Mouse (Mus musculus): ENCODE measurements around the gene Rpl9-ps1. TPM values are rescaled to one million over a fixed set of nuclear protein-coding genes. Genes with fewer than 3 reads are reported as not detected.

Rpl9-ps1 gene
- total RNA-seq (2023; ENCODE audit: inconsistent age) = not detected in 4 replicates

DNA sequence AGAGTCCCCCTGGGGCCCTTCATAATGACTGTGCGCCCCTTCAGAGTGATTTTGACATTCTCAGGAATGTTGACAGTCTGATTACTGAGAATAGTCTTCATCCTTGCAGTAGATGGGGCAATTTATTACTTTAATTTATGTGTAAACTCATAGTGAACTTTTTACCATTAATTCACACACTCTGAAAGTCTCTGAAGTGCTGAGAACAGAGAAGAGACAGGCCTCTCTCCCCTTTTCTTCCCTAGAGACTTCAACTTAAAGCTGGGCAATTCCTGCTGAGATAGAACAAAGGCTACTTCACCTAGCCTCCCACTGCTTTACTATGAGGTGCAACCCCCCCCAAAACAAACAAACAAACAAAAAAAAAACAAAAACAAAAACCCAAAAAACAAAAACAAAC lies at the start of gene Rpl9-ps1:
TSS of gene Rpl9-ps1 (minus strand) at position 101 of the 400 bp plus-strand sequence.

DNA sequence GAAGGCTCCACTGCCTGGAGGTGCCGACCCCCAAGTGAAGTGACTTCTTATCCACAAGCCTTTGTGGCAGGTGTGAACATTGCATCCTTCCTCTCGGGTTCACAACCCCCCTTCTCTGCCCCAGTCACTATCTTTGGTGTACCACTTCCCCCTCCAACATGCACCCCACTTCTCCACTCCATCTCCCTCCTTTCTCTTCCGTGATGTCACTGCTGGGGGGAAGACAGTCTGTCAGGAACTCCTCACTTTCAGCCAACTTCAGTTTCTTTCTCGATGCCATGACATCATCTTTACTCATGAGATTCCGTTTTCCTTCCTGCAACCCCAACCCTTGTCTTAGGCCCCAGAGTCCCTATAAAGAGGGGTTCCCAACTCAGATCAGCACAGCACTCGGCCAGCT lies 16.8 kb upstream of the Rpl9-ps1 start, which contains the start of gene Ccl4:
TSS of gene Ccl4 (plus strand) at position 381 of the 400 bp plus-strand sequence.

DNA sequence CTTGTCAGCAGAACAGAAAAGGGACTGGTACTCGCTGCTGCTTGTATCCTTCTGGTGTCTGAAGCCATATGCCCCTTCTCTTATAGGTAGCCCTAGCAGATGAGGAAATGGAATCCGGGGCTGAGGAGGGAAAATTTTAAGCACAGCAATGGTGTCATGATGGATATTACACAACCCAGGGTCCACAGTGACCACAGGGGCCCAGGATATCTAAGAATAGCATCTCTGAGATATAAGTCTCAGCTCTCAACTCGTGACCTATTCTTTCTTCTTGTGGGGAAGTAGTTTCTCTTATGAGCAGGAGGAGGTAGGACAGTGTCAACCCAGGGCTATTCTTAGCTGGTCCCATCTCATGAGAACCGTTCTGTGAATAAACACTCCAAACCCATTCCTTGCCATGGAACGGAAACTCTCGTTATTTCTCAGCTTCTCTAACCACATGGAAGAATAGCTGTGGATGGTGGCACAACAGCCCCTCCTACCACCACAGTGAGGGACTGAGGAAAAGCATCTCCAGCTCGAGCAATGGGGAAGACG lies 4.0 kb upstream of the Rpl9-ps1 start, which contains the start of gene Ccl3:
TSS of gene Ccl3 (minus strand) at position 51 of the 537 bp plus-strand sequence.

Other genes with a start within 250 kb of the Rpl9-ps1 start
- 0.87 to 1.4 TPM (median 1.1 TPM) in 4 replicates for gene Rasl10b, start 236.5 kb downstream of the Rpl9-ps1 start, total RNA-seq (2023; ENCODE audit: inconsistent age)
- not detected in 4 replicates for gene Gas2l2, start 216.2 kb downstream of the Rpl9-ps1 start, total RNA-seq (2023; ENCODE audit: inconsistent age)
- gene 1700020L24Rik, start 207.9 kb downstream of the Rpl9-ps1 start, total RNA-seq (2023; ENCODE audit: inconsistent age) = 0.87 TPM in 1 of 4 replicates, not detected in the others
- gene Mmp28, start 182.6 kb downstream of the Rpl9-ps1 start, total RNA-seq (2023; ENCODE audit: inconsistent age) = 0.83 TPM in 1 of 4 replicates, not detected in the others
- 148 to 177 TPM (median 160 TPM) in 4 replicates for gene Taf15, start 172.5 kb downstream of the Rpl9-ps1 start, total RNA-seq (2023; ENCODE audit: inconsistent age)
- gene Heatr9, start 123.4 kb downstream of the Rpl9-ps1 start, total RNA-seq (2023; ENCODE audit: inconsistent age) = 0.27 TPM in 1 of 4 replicates, not detected in the others
- 4.5 to 7.8 TPM (median 6.5 TPM) in 4 replicates for gene Ccl5, start 115.1 kb downstream of the Rpl9-ps1 start, total RNA-seq (2023; ENCODE audit: inconsistent age)
- 0.27 to 1.2 TPM in 2 of 4 replicates, not detected in the others for gene Ccl9, start 67.0 kb downstream of the Rpl9-ps1 start, total RNA-seq (2023; ENCODE audit: inconsistent age)
- gene Ccl6, start 52.5 kb downstream of the Rpl9-ps1 start, total RNA-seq (2023; ENCODE audit: inconsistent age) = 0.48 to 3.4 TPM (median 1.1 TPM) in 4 replicates
- gene Ccl3, start 3.7 kb upstream of the Rpl9-ps1 start, total RNA-seq (2023; ENCODE audit: inconsistent age) = 18.2 to 22.4 TPM (median 21.0 TPM) in 4 replicates
- 3.7 to 9.7 TPM (median 5.5 TPM) in 4 replicates for gene Ccl4, start 17.0 kb upstream of the Rpl9-ps1 start, total RNA-seq (2023; ENCODE audit: inconsistent age)
- gene Wfdc17, start 58.4 kb upstream of the Rpl9-ps1 start, total RNA-seq (2023; ENCODE audit: inconsistent age) = 5.2 to 9.3 TPM (median 7.7 TPM) in 4 replicates
- gene Wfdc18, start 63.4 kb upstream of the Rpl9-ps1 start, total RNA-seq (2023; ENCODE audit: inconsistent age) = 0.90 TPM in 1 of 4 replicates, not detected in the others
- 1.4 to 5.6 TPM (median 3.1 TPM) in 4 replicates for gene Wfdc21, start 101.3 kb upstream of the Rpl9-ps1 start, total RNA-seq (2023; ENCODE audit: inconsistent age)
- gene Heatr6, start 108.1 kb upstream of the Rpl9-ps1 start, total RNA-seq (2023; ENCODE audit: inconsistent age) = 49.8 to 55.3 TPM (median 54.1 TPM) in 4 replicates
- 0.51 to 0.97 TPM in 2 of 4 replicates, not detected in the others for gene Hnf1b, start 204.4 kb upstream of the Rpl9-ps1 start, total RNA-seq (2023; ENCODE audit: inconsistent age)

Data from B cell, adult (primary cell).